Mouse (Mus musculus): ENCODE results near the gene Nppa.
"Not testable (repeated sequence)": the region's sequence is repeated elsewhere in the genome, so short reads cannot be mapped to it uniquely, and the experiment has no call there.

Gene Nppa

DNA sequence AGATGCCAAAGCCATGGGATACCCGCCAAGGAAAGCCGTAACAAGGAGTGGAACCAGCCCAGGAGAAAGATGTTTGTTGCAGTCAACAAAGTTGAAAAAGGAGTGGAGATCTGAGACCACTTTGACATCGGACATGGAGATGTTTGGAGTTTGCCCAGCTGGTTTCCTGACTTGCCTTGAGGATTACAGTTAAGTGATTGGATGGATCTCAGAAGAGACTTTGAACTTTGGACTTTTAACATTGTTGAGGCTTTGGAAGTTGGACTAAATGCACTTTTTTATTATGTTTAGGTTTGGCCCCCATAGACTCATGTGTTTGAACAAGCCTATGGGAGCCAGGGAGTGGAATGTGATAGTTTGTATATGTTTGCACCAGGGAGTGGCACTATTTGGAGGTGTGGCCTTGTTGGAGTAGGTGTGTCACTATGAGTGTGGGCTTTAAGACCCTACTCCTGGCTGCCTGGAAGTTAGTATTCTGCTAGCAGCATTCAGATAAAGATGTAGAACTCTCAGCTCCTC, 49.9 kb downstream of the Nppa start:
- in situ Hi-C loops (cut with MseI, MboI): not testable (repeated sequence)

DNA sequence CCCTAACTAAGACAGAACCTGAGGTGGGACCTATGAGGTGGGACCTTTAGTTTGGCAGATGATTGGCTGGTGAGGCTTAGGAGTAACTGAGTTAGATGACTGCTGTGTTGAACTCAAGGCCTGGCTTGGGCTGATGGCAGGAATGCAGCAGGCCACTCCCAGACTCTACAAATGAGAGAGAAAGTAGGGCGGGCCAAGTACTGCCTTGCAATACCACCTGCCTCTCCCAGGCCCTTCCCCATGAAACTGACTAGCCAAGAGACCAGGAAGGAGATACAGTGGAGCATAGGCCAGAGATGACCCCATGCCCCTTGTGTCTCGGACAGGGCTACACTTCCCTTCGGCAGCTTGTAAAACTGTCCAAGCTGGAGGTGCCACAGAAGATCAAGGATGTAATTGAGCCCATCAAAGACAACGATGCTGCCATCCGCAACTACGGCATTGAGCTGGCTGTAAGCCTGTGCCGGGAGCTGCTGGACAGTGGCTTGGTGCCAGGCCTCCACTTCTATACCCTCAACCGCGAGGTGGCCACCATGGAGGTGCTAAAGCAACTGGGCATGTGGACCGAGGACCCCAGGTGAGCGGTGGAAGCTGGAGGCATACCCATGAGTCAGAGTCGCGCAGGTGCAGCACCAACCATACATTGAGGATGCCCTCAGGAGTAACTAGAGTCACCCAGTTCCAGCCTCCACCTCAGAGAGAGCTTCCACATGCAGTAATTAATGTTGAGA, 50.7 kb downstream of the Nppa start:
- in situ Hi-C loops (cut with MseI, MboI): no loop called here
